Mouse (Mus musculus) ES-E14 (cell line): Measurements from ENCODE around the gene Ccdc50. TPM values are rescaled to one million over a fixed set of nuclear protein-coding genes. Genes with fewer than 3 reads are reported as not detected.

Experiments
- DNase-seq: peaks from one replicate; pipeline ENCODE4 v3.0.0-alpha.2; 2013; ENCODE audit warnings: low read depth, low spot score
- H3K27ac ChIP-seq: 2 replicates; pipeline ENCODE4 v1.5.1; 2012; ENCODE audit warnings: low read depth, mild to moderate bottlenecking, low read length, moderate library complexity, mixed read lengths; ENCODE audit not compliant: poor library complexity, insufficient read depth, severe bottlenecking
- H3K36me3 ChIP-seq: 2 replicates; pipeline ENCODE4 v1.6.1; 2012; ENCODE audit warnings: mild to moderate bottlenecking, low read length, moderate library complexity, mixed read lengths; ENCODE audit not compliant: control insufficient read depth, poor library complexity, insufficient read depth, severe bottlenecking
- H3K4me1 ChIP-seq, 2 experiments: fragments of 150-350 bp in 1 of 2; sonication (generic) in 1 of 2; 2 replicates each; pipeline ENCODE4 v1.6.1; 2012; ENCODE audit warnings: low read length in 2 of 2, mild to moderate bottlenecking in 1 of 2, mixed read lengths in 1 of 2; ENCODE audit not compliant: control insufficient read depth in 2 of 2, insufficient read depth in 2 of 2, poor library complexity in 1 of 2
- H3K4me3 ChIP-seq, 2 experiments: fragments of 150-350 bp in 1 of 2; sonication (generic) in 1 of 2; 2 replicates each; pipeline ENCODE4 v1.5.1; 2012; ENCODE audit warnings: low read length in 2 of 2, low read depth in 1 of 2, mild to moderate bottlenecking in 1 of 2, mixed read lengths in 1 of 2; ENCODE audit not compliant: insufficient read depth in 1 of 2, poor library complexity in 1 of 2, severe bottlenecking in 1 of 2
- H3K9ac ChIP-seq: 2 replicates; pipeline ENCODE4 v1.6.1; 2012; ENCODE audit warnings: low read depth, mild to moderate bottlenecking, low read length, mixed read lengths; ENCODE audit not compliant: poor library complexity, insufficient read depth, severe bottlenecking
- H3K9me3 ChIP-seq: fragments of 150-350 bp; sonication (generic); 2 replicates; pipeline ENCODE4 v1.6.1; 2012; ENCODE audit warnings: low read depth, mild to moderate bottlenecking, low read length; ENCODE audit not compliant: control insufficient read depth, insufficient read depth
- CHD2 ChIP-seq: IDR thresholded peaks from 2 replicates; pipeline ENCODE4 v1.6.1; 2014; ENCODE audit warnings: mild to moderate bottlenecking, low read depth, low read length, inconsistent platforms
- HCFC1 ChIP-seq: IDR thresholded peaks from 2 replicates; pipeline ENCODE4 v1.6.1; 2012; ENCODE audit warnings: low read length, inconsistent platforms, borderline replicate concordance; ENCODE audit not compliant: insufficient read depth
- MAFK ChIP-seq: IDR thresholded peaks from 2 replicates; pipeline ENCODE4 v1.6.1; 2014; ENCODE audit warnings: mild to moderate bottlenecking, low read depth, low read length, inconsistent platforms; ENCODE audit not compliant: insufficient read depth
- ZC3H11A ChIP-seq: IDR thresholded peaks from 2 replicates; pipeline ENCODE4 v1.6.1; 2012; ENCODE audit warnings: low read depth, mild to moderate bottlenecking, inconsistent platforms, low read length, borderline replicate concordance
- ZNF384 ChIP-seq: IDR thresholded peaks from 2 replicates; pipeline ENCODE4 v1.6.1; 2012; ENCODE audit warnings: low read depth, low read length, inconsistent platforms
- in situ Hi-C, 2 experiments: fragments of 600-800 bp; cut with MboI; formaldehyde crosslinking; loops; one replicate each; pipeline ENCODE4 v1.15.1; 2025; ENCODE audit warnings: low sequenced_read_pairs in 2 of 2, inconsistent platforms in 1 of 2; ENCODE audit not compliant: unreplicated experiment in 2 of 2
- total RNA-seq: library from RNA; depleted of rRNA; stranded (reverse); fragments of 300-350 nt; gene quantifications from 2 replicates; pipeline ENCODE4 v1.2.3, GENCODE M21; 2012

Ccdc50 gene
- total RNA-seq, 1 experiment = 32.2 TPM

DNA sequence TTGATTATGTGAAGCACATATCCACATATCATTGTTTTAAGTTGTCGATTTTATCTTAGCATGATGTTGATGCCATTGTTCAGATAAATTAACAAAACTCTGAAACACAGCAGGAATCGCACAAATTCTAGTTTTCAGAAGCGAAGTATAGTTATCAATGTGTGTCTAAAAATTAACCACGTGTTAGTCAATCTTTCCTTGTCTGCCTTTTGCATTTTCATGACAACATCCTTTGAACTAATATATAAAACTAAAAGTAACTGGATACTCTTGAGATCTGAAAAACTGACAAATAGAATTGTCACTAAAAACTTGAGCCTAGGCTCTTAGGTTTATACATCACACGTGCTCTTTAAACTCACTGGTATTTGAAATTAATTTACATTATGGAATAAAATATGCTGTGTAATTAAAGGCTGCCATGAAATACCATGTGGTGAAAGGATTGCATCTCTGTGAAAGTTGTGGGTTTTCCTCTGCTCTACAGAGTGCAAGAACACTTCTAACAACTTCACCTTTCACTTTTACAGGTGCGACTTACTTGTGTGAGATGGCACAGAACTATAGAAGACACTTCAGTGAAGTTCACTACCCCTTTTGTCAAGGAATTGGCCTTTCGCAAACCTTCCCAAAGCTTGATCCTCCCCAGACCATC, 38.7 kb upstream of the Ccdc50 start:
- TF ChIP-seq HCFC1 = no peak
- TF ChIP-seq CHD2 = no peak
- no peak for TF ChIP-seq ZC3H11A
- no peak for TF ChIP-seq ZNF384
- TF ChIP-seq MAFK = no peak
- Histone ChIP-seq H3K27ac (no peak overlapping the region), H3K9ac (no peak overlapping the region), H3K4me3 (no peak overlapping the region), H3K36me3 (no peaks in the 10 kb centered on the region), H3K4me1 (no peaks in the 10 kb centered on the region), H3K9me3 (no peaks in the 10 kb centered on the region)
- in situ Hi-C loops = no loop called here
- no peak for DNase-seq

DNA sequence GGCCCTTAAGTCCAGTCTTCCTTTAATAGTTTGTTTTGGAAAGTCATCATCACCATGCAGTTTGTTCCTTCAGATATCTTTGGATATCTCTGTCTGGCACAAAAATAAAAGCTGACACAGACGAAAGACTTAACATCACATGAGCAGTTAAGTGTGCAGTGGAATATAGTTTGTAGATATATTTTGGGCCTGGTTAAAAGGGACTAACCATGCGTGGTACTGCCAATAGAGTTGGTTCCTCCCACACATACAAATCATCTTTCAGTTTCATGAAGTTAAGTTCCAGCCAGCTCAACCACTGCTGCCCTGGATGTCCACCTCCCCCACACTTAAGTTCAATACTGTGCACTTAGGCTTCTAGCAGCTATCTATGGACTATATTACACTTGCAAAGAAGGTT, 34.2 kb upstream of the Ccdc50 start:
- no peak for DNase-seq
- H3K36me3 ChIP-seq = no peaks in the 10 kb centered on the region
- no peak overlapping the region for H3K9ac ChIP-seq
- no peaks in the 10 kb centered on the region for H3K9me3 ChIP-seq
- H3K4me3 ChIP-seq = no peak overlapping the region
- no peak overlapping the region for H3K27ac ChIP-seq
- TF ChIP-seq MAFK = no peak
- TF ChIP-seq HCFC1 = no peak
- TF ChIP-seq CHD2 = no peak
- TF ChIP-seq ZC3H11A = no peak
- TF ChIP-seq ZNF384 = no peak
- H3K4me1 ChIP-seq = no peaks in the 10 kb centered on the region
- in situ Hi-C loops = no loop called here

DNA sequence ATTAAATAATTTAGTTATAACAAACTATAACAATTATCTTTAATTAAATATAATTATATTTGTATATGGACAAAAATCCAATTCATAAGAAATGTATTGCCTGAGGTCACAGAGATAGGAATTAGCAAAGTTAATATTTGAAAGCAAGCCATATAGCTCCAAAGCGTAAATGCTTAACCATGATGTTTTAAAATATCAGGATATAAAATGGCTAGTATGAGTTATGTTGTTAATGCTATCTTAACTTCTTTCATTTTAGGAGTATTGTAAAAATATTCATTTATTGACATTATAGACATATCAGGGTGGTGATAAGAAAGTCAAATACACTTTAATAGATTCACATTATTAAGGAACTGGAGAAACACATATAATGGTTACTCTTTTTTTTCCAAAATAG, 28.6 kb upstream of the Ccdc50 start:
- in situ Hi-C loops = no loop called here
- no peak overlapping the region for H3K4me3 ChIP-seq
- DNase-seq = no peak
- H3K36me3 ChIP-seq = no peaks in the 10 kb centered on the region
- no peak overlapping the region for H3K9ac ChIP-seq
- H3K27ac ChIP-seq = no peak overlapping the region
- H3K9me3 ChIP-seq = no peaks in the 10 kb centered on the region
- TF ChIP-seq ZC3H11A (no peak), MAFK (no peak), HCFC1 (no peak), ZNF384 (no peak), CHD2 (no peak)
- H3K4me1 ChIP-seq = no peaks in the 10 kb centered on the region

DNA sequence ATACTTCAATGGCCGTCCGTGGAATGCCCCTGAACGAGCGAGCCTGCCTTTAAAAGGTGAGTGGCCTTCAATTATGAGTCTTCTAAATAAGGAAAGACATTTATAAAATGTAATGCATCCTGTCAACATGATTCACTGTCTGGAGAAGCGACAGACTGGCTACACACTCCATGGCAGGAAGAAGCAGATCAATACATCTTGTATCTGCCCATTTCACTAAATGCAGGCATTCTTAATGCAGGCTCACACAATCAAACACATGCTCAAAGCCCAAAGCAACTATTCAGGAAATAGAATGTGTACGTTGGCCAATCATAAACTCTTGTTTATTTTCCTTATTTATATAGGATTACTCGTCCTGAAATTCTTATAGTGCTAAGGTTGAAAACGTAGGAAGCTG, 18.5 kb upstream of the Ccdc50 start, which contains the start of gene Uts2b:
Gene Uts2b (minus strand): TSS at position 49 of the 400 bp plus-strand sequence.
- Histone ChIP-seq H3K4me3 (no peak within 1 kb of the TSS), H3K4me1 (no peaks in the 10 kb centered on the region), H3K9ac (no peak within 1 kb of the TSS), H3K27ac (no peak within 1 kb of the TSS), H3K36me3 (no peaks in the 10 kb centered on the region), H3K9me3 (no peaks in the 10 kb centered on the region)
- TF ChIP-seq CHD2 = no peak
- TF ChIP-seq ZNF384 = no peak
- TF ChIP-seq ZC3H11A = no peak
- no peak for TF ChIP-seq MAFK
- TF ChIP-seq HCFC1 = no peak
- in situ Hi-C loops = no loop called here
- DNase-seq = no peak

DNA sequence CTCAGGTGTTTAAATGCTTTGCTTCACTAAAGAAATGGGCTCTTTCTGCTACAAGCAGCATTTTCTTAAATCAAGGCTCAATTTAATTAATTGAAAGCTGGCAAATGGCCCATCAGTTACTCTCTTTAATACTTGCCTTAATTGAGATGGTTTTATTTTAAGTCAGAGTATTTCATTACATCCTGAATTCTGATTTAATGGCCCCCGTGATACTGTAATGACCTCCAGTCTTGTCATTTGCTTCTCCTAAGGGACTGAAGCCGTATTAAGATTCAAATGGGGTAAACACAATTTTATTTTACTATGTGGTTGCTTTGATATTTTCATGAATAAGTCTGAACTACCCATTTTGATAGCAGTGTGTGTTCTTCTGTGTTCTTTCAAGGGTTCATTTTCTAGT, 18.0 kb upstream of the Ccdc50 start:
- no peaks in the 10 kb centered on the region for H3K4me1 ChIP-seq
- no peak overlapping the region for H3K4me3 ChIP-seq
- no peaks in the 10 kb centered on the region for H3K36me3 ChIP-seq
- TF ChIP-seq ZC3H11A = no peak
- TF ChIP-seq ZNF384 = no peak
- TF ChIP-seq HCFC1 = no peak
- TF ChIP-seq CHD2 = no peak
- TF ChIP-seq MAFK = no peak
- no peak for DNase-seq
- no peak overlapping the region for H3K9ac ChIP-seq
- no peaks in the 10 kb centered on the region for H3K9me3 ChIP-seq
- in situ Hi-C loops = no loop called here
- H3K27ac ChIP-seq = no peak overlapping the region
